Mouse (Mus musculus): ENCODE measurements at regions not wholly inside any gene's neighbourhood (a gene's known extent, or its start where the extent isn't known, plus 50 kb on each side); places are given as distances from the start of the nearest gene placed in this dataset.
A peak's percentile ranks its signal among the peaks of the same experiment; 100 is the strongest.

- DNase-seq (ENCODE audit: low read depth) = no peak
Observed at GRCm38 (mm10) chr3:63542638-63543408, 59.1 kb upstream of the Gm34302 start.

GRCm38 (mm10) chr3:63538881-63539280 is 55.2 kb upstream of the Gm34302 start:
- no peak for DNase-seq (ENCODE audit: low read depth)

GRCm38 (mm10) chr3:63534141-63534540 is 50.5 kb upstream of the Gm34302 start:
- DNase-seq (ENCODE audit: low read depth) = peak; percentile 60
